Mouse (Mus musculus) stomach, postnatal 0 days (tissue): ENCODE measurements around the gene Saa2.

Experiments used
- CTCF ChIP-seq: IDR thresholded peaks from 2 replicates; pipeline ENCODE4 v1.5.1; 2016; ENCODE audit warnings: antibody characterized with exemption, low read depth, mild to moderate bottlenecking, moderate library complexity
- EP300 ChIP-seq: optimal IDR thresholded peaks from 2 replicates; pipeline ENCODE3; 2016; ENCODE audit warnings: antibody characterized with exemption

- TF ChIP-seq CTCF (no peak), EP300 (no peak)
These were observed 9.6 kb downstream of the Saa2 start for GRCm38 (mm10) chr7:46761049-46761795.
